Mouse (Mus musculus) lung, postnatal 0 days (tissue): ENCODE measurements at regions not wholly inside any gene's neighbourhood (a gene's known extent, or its start where the extent isn't known, plus 50 kb on each side); places are given as distances from the start of the nearest gene placed in this dataset.

Source experiments
- CTCF ChIP-seq: IDR thresholded peaks from 2 replicates; pipeline ENCODE4 v1.5.1; 2016; ENCODE audit warnings: antibody characterized with exemption, mild to moderate bottlenecking
- EP300 ChIP-seq: IDR thresholded peaks from 2 replicates; pipeline ENCODE4 v1.6.1; 2016; ENCODE audit warnings: antibody characterized with exemption, mild to moderate bottlenecking, control low read depth

GRCm38 (mm10) chr11:79779756-79780155 lies 182.4 kb downstream of the Utp6 start:
- TF ChIP-seq CTCF (no peak), EP300 (no peak)
